Mouse (Mus musculus) CH12.LX (cell line): ENCODE measurements around the gene Syce3. TPM values are rescaled to one million over a fixed set of nuclear protein-coding genes. Genes with fewer than 3 reads are reported as not detected.

Source experiments
- DNase-seq: peaks from one replicate; pipeline ENCODE4 v3.0.0-alpha.2; 2013; ENCODE audit errors: extremely low read depth
- H3K27ac ChIP-seq: 2 replicates; pipeline ENCODE4 v1.5.1; 2012; ENCODE audit warnings: low read depth, mild to moderate bottlenecking, control low read depth, moderate library complexity; ENCODE audit not compliant: insufficient read depth
- H3K27me3 ChIP-seq: replicated peaks from 2 replicates; pipeline ENCODE3; 2012; ENCODE audit warnings: inconsistent platforms
- H3K36me3 ChIP-seq, 2 experiments: replicated peaks in 1 of 2; 2 replicates each; pipeline versions ENCODE3 to v1.6.1; 2012; ENCODE audit warnings: inconsistent platforms in 1 of 2, low read length in 1 of 2, mild to moderate bottlenecking in 1 of 2, mixed read lengths in 1 of 2, moderate library complexity in 1 of 2; ENCODE audit not compliant: control insufficient read depth in 1 of 2, insufficient read depth in 1 of 2
- H3K4me1 ChIP-seq, 2 experiments: 2 replicates each; pipeline ENCODE4 v1.6.1; 2012; ENCODE audit warnings: inconsistent platforms in 1 of 2, moderate library complexity in 1 of 2; ENCODE audit not compliant: insufficient read depth in 2 of 2, control insufficient read depth in 1 of 2
- H3K4me2 ChIP-seq: 2 replicates; pipeline ENCODE4 v1.6.1; 2012; ENCODE audit warnings: low read depth, mild to moderate bottlenecking, control low read depth; ENCODE audit not compliant: poor library complexity, insufficient read depth, severe bottlenecking
- H3K4me3 ChIP-seq, 3 experiments: fragments of 150-350 bp in 1 of 3; sonication (generic) in 1 of 3; replicated peaks in 1 of 3; 2 replicates each; pipeline versions ENCODE3 to v1.5.1; 2011 to 2012; ENCODE audit warnings: low read depth in 2 of 3, low read length in 2 of 3, mild to moderate bottlenecking in 2 of 3, moderate library complexity in 2 of 3, control low read depth in 1 of 3, improper control_type of control experiment in 1 of 3, inconsistent platforms in 1 of 3, mixed read lengths in 1 of 3; ENCODE audit not compliant: poor library complexity in 1 of 3
- H3K79me2 ChIP-seq: replicated peaks from 2 replicates; pipeline ENCODE4 v1.6.1; 2012; ENCODE audit warnings: mild to moderate bottlenecking, moderate library complexity; ENCODE audit not compliant: control insufficient read depth, poor library complexity, insufficient read depth, severe bottlenecking; ENCODE audit errors: extremely low read depth
- H3K9ac ChIP-seq: 2 replicates; pipeline ENCODE4 v1.6.1; 2012; ENCODE audit warnings: low read depth, mild to moderate bottlenecking, control low read depth, moderate library complexity; ENCODE audit not compliant: insufficient read depth
- H3K9me3 ChIP-seq: replicated peaks from 2 replicates; pipeline ENCODE3; 2012; ENCODE audit warnings: low read length, inconsistent platforms, mixed read lengths
- BHLHE40 ChIP-seq: IDR thresholded peaks from 2 replicates; pipeline ENCODE4 v1.6.1; 2011; ENCODE audit warnings: mild to moderate bottlenecking, low read depth, low read length, improper control_type of control experiment
- CHD1 ChIP-seq: IDR thresholded peaks from 2 replicates; pipeline ENCODE4 v1.6.1; 2012; ENCODE audit warnings: low read depth, low read length, improper control_type of control experiment, inconsistent platforms
- CTCF ChIP-seq, 2 experiments: IDR thresholded peaks in 1 of 2; conservative IDR thresholded peaks in 1 of 2; 2 replicates each; pipeline ENCODE4 v1.5.1; 2011 to 2012; ENCODE audit warnings: low read depth in 2 of 2, low read length in 2 of 2, improper control_type of control experiment in 1 of 2, inconsistent platforms in 1 of 2, mild to moderate bottlenecking in 1 of 2, moderate library complexity in 1 of 2
- ELF1 ChIP-seq: IDR thresholded peaks from 2 replicates; pipeline ENCODE4 v1.6.1; 2014; ENCODE audit warnings: low read depth, mild to moderate bottlenecking, inconsistent platforms, low read length, improper control_type of control experiment
- EP300 ChIP-seq: IDR thresholded peaks from 2 replicates; pipeline ENCODE4 v1.6.1; 2011; ENCODE audit warnings: low read length, improper control_type of control experiment
- ETS1 ChIP-seq: conservative IDR thresholded peaks from 2 replicates; pipeline ENCODE4 v1.6.1; 2012; ENCODE audit warnings: low read depth, mild to moderate bottlenecking, inconsistent platforms, low read length, improper control_type of control experiment, moderate library complexity
- HCFC1 ChIP-seq: IDR thresholded peaks from 2 replicates; pipeline ENCODE4 v1.6.1; 2012; ENCODE audit warnings: low read depth, mild to moderate bottlenecking, inconsistent platforms, low read length, improper control_type of control experiment
- IRF4 ChIP-seq: IDR thresholded peaks from 2 replicates; pipeline ENCODE4 v1.6.1; 2014; ENCODE audit warnings: low read depth, mild to moderate bottlenecking, inconsistent platforms, low read length, improper control_type of control experiment
- JUN ChIP-seq: IDR thresholded peaks from 2 replicates; pipeline ENCODE4 v1.6.1; 2011; ENCODE audit warnings: low read depth, mild to moderate bottlenecking, low read length, improper control_type of control experiment, moderate library complexity; ENCODE audit not compliant: insufficient read depth
- MAX ChIP-seq: IDR thresholded peaks from 2 replicates; pipeline ENCODE4 v1.6.1; 2011; ENCODE audit warnings: low read length, improper control_type of control experiment
- MAZ ChIP-seq: IDR thresholded peaks from 2 replicates; pipeline ENCODE4 v1.6.1; 2012; ENCODE audit warnings: low read depth, mild to moderate bottlenecking, inconsistent platforms, low read length, improper control_type of control experiment, moderate library complexity
- MEF2A ChIP-seq: IDR thresholded peaks from 2 replicates; pipeline ENCODE4 v1.6.1; 2014; ENCODE audit warnings: low read depth, mild to moderate bottlenecking, inconsistent platforms, low read length, improper control_type of control experiment, borderline replicate concordance
- MYC ChIP-seq: IDR thresholded peaks from 2 replicates; pipeline ENCODE4 v1.6.1; 2011; ENCODE audit warnings: low read depth, mild to moderate bottlenecking, improper control_type of control experiment, low read length
- PAX5 ChIP-seq: IDR thresholded peaks from 2 replicates; pipeline ENCODE4 v1.6.1; 2012; ENCODE audit warnings: low read length, inconsistent platforms, mixed read lengths
- POLR2AphosphoS2 ChIP-seq: IDR thresholded peaks from 2 replicates; pipeline ENCODE4 v1.6.1; 2011; ENCODE audit warnings: low read depth, low read length, improper control_type of control experiment
- RCOR1 ChIP-seq: conservative IDR thresholded peaks from 2 replicates; pipeline ENCODE4 v1.6.1; 2012; ENCODE audit warnings: low read depth, mild to moderate bottlenecking, inconsistent platforms, low read length, improper control_type of control experiment
- SIN3A ChIP-seq: IDR thresholded peaks from 2 replicates; pipeline ENCODE4 v1.6.1; 2012; ENCODE audit warnings: low read length, improper control_type of control experiment, inconsistent platforms
- SMC3 ChIP-seq: IDR thresholded peaks from 2 replicates; pipeline ENCODE4 v1.6.1; 2011; ENCODE audit warnings: low read depth, low read length, improper control_type of control experiment
- TCF12 ChIP-seq: IDR thresholded peaks from 2 replicates; pipeline ENCODE4 v1.6.1; 2014; ENCODE audit warnings: low read depth, mild to moderate bottlenecking, inconsistent platforms, low read length, improper control_type of control experiment
- UBTF ChIP-seq: IDR thresholded peaks from 2 replicates; pipeline ENCODE4 v1.6.1; 2012; ENCODE audit warnings: low read depth, mild to moderate bottlenecking, inconsistent platforms, low read length, improper control_type of control experiment, moderate library complexity
- USF1 ChIP-seq: IDR thresholded peaks from 2 replicates; pipeline ENCODE4 v1.6.1; 2014; ENCODE audit warnings: low read depth, mild to moderate bottlenecking, inconsistent platforms, low read length, improper control_type of control experiment
- USF2 ChIP-seq: conservative IDR thresholded peaks from 2 replicates; pipeline ENCODE4 v1.6.1; 2011; ENCODE audit warnings: low read depth, low read length, improper control_type of control experiment
- ZMIZ1 ChIP-seq: IDR thresholded peaks from 2 replicates; pipeline ENCODE4 v1.6.1; 2012; ENCODE audit warnings: low read depth, mild to moderate bottlenecking, inconsistent platforms, low read length, improper control_type of control experiment
- ZNF384 ChIP-seq: IDR thresholded peaks from 2 replicates; pipeline ENCODE4 v1.6.1; 2012; ENCODE audit warnings: low read depth, low read length, improper control_type of control experiment, inconsistent platforms
- dilution Hi-C: fragments of 300-500 bp; cut with MboI; formaldehyde crosslinking; loops from 2 replicates; pipeline ENCODE4 v1.14.3; 2020; ENCODE audit warnings: low sequenced_read_pairs; ENCODE audit not compliant: extremely low pct_unique_long_range_greater_than_20kb, extremely low pct_ligation_motif_present
- in situ Hi-C: fragments of 300-500 bp; cut with MboI; formaldehyde crosslinking; loops from 3 replicates; pipeline ENCODE4 v1.14.3; 2019; ENCODE audit warnings: low sequenced_read_pairs, low pct_ligation_motif_present, low pct_unique_long_range_greater_than_20kb, mixed read lengths
- polyA plus RNA-seq: library from polyadenylated mRNA; unstranded; fragments of >175 nt; gene quantifications from 2 replicates; pipeline ENCODE4 v1.2.1, GENCODE M21; 2012; ENCODE audit warnings: low read depth; ENCODE audit not compliant: insufficient read length
- total RNA-seq, 2 experiments: library from RNA; depleted of rRNA; stranded (reverse); fragments of 300-350 nt in 1 of 2; fragments of >200 nt in 1 of 2; gene quantifications; 2 replicates each; pipeline ENCODE4 v1.2.3; 2012 to 2014

Syce3 gene
- total and polyA plus RNA-seq, 3 experiments: not detected

DNA sequence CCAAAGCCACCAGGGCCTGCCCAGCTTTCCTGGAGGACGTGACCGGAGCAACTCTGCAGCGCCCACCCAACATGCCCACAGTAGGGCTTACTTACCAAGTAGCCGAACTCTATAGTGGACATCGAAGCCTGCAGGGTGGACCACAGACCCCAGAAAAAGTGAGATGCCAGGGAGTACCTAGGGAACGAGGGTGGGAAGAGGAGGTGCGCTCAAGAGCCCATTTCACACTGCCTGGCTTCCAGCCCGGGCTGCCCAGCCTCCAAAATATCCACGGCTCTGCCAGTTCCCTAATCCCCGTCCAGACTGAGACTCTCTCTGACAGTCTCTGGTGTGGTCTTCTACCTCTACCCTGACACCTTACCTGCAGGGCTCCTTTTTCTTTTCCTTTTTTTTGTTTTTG is 16.4 kb upstream of the Syce3 start:
- dilution Hi-C loops: no loop called here

GRCm38 (mm10) chr15:89425711-89426121 is 15.4 kb upstream of the Syce3 start, which contains the start of gene Cpt1b:
Cpt1b (minus strand) TSS chr15:89425863.
- no peak within 1 kb of the TSS for H3K4me3 ChIP-seq
- H3K79me2 ChIP-seq: peaks cover 8% of the 10 kb centered on the region; the same call in 1 of the 2 replicates
- in situ Hi-C loops: loop anchor here (10.0 kb wide), 1 partner anchor 351 kb away; the partner anchor contains the start of gene Trabd
- no peak for DNase-seq
- no peaks in the 10 kb centered on the region for H3K9me3 ChIP-seq
- no peak within 1 kb of the TSS for H3K27ac ChIP-seq
- TF ChIP-seq BHLHE40: no peak
- no peak for TF ChIP-seq SMC3
- TF ChIP-seq TCF12: no peak
- no peak for TF ChIP-seq USF1
- no peak for TF ChIP-seq ETS1
- TF ChIP-seq POLR2AphosphoS2: no peak
- no peak for TF ChIP-seq HCFC1
- no peak for TF ChIP-seq RCOR1
- no peak for TF ChIP-seq USF2
- no peak for TF ChIP-seq MYC
- no peak for TF ChIP-seq MAZ
- TF ChIP-seq MEF2A: no peak
- no peak for TF ChIP-seq ZNF384
- TF ChIP-seq EP300: no peak
- no peak for TF ChIP-seq PAX5
- no peaks in the 10 kb centered on the region for H3K27me3 ChIP-seq
- no peak within 1 kb of the TSS for H3K4me2 ChIP-seq
- H3K9ac ChIP-seq: no peak within 1 kb of the TSS
- H3K36me3 ChIP-seq: peaks cover 32 to 69% of the 10 kb centered on the region in 2 experiments
- dilution Hi-C loops: no loop called here
- H3K4me1 ChIP-seq: peaks cover 0 to 6% of the 10 kb centered on the region in 2 experiments; a peak in 2 of 4 replicates

More for the DNA sequence above, 16.4 kb upstream of the Syce3 start:
- Histone ChIP-seq H3K79me2 (peaks cover 12% of the 10 kb centered on the region), H3K4me2 (no peak overlapping the region), H3K36me3 (peaks cover 30 to 61% of the 10 kb centered on the region in 2 experiments), H3K9ac (no peak overlapping the region), H3K27me3 (no peaks in the 10 kb centered on the region)
- no peak for DNase-seq
- TF ChIP-seq CHD1 (no peak), USF2 (no peak), ELF1 (no peak), CTCF (conservative IDR thresholded peaks at IDR 0.05 in 1 of 2, IDR thresholded peaks at IDR 0.05 in 1 of 2; ENCODE audit: low read depth in 2 of 2, low read length in 2 of 2) (no peak), TCF12 (no peak), UBTF (no peak), ZMIZ1 (no peak), IRF4 (no peak), ZNF384 (no peak), JUN (no peak), SIN3A (no peak), ETS1 (no peak), MAX (no peak)
- TF ChIP-seq, all 38 proteins: peak for 0
- peaks cover 0 to 14% of the 10 kb centered on the region in 2 experiments; a peak in 2 of 4 replicates for H3K4me1 ChIP-seq
- no peak overlapping the region for H3K4me3 ChIP-seq
- in situ Hi-C loops: loop anchor here (10.0 kb wide), 1 partner anchor 352 kb away; the partner anchor contains the start of gene Trabd
- H3K9me3 ChIP-seq: no peaks in the 10 kb centered on the region
- no peak overlapping the region for H3K27ac ChIP-seq
